Mouse (Mus musculus) testis, postnatal 14 days (tissue): ENCODE measurements around the gene Gpr61.

ENCODE experiments used
- DNase-seq: peaks from one replicate; pipeline ENCODE4 v3.0.0; 2021; ENCODE audit warnings: low spot score

Gpr61 gene

DNA sequence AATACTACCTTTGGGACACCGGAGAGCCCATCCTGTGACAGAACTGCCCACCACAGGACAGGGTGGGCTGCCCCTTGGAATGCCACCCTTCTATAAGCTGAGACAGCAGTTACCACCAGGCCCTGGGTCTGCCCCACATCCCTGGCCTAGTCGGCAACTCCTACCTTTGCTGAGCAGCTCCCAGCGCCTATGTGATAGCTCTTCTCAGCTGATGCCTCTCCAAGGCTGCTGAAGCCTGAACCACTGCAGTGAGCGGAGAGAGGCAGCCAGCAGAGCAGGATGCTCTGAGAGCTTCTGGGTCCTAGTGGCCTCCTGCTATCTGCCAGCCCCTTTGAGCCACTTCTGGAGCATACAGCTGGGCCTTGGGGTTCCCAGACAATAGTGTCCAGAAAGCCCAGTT, at the start of gene Gpr61:
Gpr61 (minus strand) TSS at position 227 of the 400 bp plus-strand sequence.
- no peak for DNase-seq

DNA sequence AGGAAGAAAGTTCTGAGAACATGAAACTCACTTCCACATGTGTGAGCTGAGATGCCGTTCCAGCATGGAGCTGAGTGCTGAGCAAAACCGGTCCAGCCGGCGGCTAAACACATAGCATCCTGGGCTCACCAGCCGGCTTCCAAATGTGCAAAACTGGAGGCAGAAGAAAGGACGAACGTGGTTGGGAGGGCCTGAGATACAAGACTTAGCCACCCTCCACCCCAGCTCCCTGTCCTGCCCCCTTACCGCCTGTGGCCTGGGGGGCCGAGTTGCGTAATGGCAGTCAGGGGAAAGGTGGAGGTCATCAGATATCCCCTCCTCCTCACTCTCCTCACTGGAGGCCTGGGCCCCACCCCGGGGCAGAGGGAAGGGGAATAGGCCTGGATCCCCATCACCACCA, 49.8 kb upstream of the Gpr61 start:
- no peak for DNase-seq

DNA sequence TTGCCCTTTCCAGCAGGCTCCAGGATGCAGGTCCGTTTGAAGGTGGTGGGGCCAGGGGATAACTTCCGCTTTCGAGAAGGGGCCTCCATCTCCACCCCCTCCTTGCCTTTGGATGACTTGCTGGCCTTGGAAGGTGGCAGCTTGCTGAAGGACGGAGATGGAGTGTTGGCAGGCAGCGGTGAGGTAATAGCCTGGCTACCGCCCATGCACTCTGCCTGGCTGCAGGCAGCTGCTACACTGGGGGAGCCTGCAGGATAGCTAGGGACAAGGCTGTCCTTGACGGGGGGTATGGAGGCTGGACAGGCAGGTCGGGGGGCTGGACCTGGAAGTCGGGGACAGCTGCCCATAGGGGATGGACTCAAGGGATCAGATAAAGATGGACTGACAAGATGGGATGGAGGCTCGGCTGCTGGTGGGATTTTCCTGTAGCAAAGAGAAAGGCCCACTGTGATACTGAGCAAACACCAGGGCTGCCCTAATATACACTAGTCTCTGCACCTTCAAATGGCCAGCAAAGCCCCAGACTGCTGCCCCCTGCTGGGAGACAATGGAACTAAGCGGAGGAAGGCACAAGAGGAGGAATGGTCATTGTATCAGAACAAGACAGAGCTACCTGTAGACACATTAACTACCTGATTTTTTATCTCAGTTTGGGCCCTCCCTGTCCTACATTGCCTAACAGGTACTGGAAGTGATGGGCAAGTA, 49.1 kb upstream of the Gpr61 start:
- no peak for DNase-seq

DNA sequence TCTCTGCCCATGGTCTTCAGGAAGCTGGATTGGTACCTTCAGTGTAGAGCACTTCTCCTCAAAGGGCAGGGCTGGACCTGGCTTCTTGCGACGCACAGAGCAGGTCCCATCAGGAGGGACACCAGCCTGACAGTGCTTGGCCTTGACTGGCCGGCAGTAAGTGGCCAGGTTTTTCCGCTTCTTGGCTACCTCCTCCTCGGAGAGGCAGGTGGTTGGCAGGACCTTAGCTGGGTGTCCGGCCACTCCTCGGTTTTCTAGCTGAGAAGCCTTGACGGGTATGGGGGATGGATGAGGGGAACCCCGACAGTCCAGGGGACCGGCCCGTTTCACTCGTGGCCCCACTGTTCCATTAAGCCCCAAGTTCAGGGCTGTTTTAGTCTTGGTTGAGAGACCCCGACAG, 48.5 kb upstream of the Gpr61 start:
- DNase-seq: no peak

DNA sequence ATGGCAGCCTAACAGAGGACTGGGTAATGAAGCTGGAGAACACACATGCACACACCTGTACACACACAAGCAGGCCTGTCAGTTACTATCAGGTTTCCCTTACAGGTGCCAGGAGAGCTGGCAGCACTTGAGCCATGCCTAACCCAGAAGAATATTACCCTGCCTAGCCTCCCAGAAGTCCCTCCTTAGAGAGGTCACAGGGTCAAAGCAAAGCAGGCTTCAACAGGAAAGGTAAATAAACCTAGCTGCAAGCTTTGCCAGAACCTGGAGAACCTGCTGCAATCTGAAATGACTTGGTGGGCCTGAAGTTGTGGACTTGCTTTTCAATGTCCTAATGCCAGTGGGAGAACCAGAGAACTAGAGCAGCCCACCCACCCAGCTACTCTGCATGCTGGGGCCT, 47.8 kb upstream of the Gpr61 start:
- no peak for DNase-seq

DNA sequence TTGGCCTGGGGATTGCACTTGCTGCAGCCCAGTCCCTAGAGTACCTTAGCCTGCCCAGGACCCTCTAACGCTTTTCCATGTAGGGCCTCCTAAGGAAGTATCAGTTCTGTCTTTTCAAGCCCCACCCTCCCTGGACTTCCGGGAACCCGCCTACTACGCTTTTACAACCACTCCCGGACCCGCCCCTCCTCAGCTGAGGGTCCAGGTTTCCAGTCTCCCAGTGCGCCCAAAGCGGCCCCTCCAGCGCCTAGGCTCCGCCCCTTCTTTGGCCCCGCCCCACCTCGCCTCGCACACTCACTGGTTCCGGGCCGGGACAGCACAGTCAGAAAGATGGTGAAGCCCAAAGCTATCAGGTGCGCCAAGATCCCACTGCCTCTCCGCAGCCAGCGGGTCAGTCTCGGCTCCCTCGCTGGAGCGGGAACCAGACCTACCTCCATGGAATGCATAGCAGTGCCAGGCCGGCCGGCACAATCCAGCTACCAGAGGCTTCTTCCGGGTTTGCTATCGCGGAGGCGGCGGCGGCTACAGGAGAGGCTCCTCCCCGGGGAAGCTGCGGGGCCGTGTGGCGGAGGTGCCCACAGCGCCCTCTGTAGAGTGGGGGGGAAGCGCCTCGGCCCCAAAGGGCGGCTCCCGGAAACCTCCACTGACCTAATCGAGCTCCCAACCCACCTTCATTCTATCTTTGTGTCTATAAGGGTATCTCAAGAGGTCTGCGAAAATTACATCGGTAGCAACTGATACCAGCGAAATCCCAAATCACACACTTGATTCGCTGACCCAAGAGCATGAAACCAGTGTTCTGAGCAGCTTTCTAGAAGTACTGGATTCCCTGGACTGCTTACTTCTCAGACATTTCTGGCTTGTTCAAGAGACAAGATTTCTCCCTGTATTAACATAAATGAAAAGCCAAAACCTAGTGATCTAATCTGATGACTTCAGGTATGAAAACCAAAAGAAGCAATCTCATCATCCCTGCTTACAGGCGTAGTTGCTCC, 45.9 kb upstream of the Gpr61 start, which contains the start of gene Cyb561d1:
Cyb561d1 (minus strand) TSS at position 884 of the 995 bp plus-strand sequence.
- DNase-seq: peak; percentile 92

DNA sequence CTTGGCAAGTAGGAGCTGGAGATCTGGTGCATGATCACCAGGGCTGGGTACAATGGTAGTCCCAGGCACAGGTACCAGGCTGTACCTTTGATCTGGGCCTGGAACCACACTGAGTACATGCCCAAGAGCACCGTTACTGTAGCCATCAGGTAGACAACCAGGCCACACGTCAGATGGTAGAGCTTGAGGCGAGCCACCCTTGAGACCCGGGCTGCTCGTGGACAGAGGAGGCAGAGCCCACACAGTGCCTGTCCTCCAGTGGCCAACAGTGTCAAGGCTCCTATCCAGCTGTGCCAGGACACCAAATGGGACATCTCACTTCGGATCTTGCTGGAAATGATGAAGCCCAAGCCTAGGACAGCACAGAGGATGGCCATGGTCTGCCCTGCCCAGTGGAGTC, 44.5 kb upstream of the Gpr61 start:
- DNase-seq: no peak

DNA sequence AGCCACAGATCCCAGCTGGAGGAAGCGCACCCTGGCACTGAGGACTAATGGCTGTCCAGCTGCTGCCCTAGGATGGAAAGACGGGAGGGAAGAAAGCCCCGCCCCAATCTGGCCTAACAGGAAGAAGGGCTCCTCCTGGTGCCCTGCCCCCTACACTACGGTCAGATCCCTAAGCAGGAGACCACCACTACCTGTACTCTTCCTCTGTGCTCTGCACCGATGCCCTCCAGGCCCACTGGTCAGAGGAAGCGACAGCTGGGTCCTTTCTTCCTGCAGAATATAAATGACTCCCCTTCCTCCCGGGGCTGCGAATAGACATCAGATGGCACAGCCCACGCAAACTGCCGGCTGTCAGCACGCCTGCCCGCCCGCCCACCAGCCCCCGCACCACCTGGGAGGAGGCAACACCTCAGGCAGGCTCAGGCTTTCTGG, 42.4 kb upstream of the Gpr61 start:
- no peak for DNase-seq

DNA sequence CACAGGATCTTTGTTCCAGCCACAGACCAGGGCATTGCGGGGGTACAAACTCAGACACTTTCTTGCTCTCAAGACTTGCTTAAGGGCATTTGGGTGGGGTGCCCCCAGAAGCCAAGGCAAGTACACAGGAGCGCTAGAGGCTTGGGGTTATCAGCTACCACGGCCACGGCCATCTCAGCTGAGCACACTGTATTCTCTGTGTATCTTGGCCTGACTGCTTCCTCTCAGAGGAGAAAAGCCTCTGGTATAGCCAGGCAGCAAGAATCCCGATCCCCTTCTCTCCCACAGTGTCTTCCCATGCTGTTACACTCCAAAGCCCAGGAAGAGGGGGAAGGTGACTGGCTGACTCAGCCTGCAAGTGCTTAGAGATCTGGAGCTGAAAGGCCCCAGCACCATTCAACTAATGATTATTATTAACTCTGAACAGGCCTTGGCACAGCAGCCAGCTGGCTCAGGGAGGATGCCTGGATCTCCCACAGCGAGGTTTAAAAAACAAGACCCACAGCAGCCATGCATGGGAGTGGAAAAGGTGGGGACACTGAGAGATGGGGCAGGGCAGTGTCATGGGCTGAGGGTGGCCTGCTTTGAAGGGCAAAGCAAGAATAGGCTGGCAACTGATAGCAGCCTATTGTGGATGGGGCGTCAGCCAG, 41.4 kb upstream of the Gpr61 start:
- no peak for DNase-seq

DNA sequence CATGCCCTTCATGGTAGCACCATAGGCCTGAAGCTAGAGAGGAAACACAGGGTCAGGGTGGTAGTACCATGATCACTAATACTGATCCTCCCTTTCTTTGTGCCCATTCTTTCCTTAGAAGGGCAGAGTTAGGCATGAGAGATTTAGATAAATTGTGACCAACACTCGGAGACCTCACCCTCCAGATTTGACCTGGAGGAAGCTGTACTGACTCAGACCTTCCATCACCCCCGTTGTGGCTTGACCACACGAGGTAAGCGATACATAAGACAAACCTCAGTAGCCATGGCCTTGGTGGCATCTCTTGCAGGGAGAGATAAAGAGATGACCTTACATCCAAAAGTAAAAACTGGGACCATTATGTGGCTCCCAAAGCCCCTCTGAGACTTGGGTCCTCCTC, 40.6 kb upstream of the Gpr61 start:
- DNase-seq: peak; percentile 3

DNA sequence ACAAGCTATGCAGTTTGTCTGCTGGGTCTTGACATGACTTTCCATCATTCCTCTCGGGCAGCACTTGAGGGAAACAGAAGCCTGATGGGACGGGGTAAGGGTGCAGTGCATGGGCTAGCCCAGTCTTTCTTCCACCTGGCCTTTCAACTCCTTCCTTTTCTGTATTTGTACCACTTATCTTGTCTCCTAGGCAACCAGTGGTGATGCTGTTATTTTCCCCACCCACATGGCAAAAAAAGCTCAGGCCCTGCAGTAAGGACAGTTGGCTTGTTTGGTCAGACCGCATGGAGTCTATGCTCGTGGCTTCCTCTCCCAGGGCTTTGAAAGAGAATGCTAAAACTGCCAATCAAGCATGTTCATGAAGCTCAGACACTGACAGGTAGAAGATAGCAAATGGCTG, 39.0 kb upstream of the Gpr61 start:
- DNase-seq: no peak

DNA sequence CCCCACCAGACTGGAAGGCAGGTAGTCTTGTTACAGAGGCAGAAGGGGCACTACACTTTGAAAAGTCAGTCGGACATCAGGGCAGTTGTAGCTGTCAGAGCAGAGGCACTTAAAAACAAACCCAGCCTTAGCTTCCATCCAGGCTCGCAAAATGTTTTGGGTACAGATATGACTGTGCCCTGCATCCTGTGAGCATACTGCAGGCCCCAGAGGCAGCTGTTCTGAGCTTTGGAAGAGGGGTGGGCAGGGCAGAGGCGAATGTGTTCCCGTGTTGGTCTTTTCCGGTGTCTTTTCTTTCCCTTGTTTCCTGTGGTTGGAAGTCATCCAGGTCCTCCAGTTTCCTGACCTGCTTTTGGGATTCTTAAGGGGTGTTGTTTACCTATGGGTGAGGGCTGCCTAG, 35.2 kb upstream of the Gpr61 start:
- no peak for DNase-seq

DNA sequence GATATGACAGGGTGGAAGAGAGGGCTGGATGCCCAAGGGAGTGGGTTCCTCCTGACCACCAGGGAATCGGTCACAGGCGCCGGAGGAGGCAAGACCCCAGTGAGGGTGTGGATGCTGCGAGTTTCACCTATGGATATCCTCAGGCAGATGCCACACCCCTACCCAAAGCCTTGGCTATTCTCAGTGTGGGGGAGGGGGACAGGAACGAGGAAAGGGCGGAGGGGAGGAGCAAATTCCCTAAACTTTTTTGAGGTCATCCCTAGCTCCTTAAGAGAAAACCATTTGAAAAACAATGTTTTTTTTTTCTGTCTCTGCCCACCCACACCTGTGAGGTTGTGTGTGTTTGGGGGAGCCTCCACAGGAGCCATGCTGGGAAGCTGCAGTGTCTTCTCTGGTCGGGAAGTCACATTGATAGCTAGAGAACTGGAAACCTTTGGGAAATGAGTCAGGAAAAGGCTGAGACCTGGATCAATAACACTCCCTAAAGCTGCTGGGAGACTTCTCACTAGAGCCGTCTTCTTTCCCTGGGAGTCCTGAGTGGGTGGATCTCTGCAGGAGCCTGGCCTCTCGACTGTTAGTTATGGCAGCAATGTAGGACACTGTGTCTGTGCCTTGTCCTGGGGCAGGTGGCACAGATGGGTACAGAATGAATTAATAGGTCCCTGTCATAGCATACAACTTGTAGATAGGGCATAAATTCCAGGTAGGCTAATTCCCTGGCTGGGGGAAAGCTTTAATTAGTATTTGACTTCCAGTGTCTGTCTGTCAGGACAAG, 34.2 kb upstream of the Gpr61 start:
- DNase-seq: no peak

DNA sequence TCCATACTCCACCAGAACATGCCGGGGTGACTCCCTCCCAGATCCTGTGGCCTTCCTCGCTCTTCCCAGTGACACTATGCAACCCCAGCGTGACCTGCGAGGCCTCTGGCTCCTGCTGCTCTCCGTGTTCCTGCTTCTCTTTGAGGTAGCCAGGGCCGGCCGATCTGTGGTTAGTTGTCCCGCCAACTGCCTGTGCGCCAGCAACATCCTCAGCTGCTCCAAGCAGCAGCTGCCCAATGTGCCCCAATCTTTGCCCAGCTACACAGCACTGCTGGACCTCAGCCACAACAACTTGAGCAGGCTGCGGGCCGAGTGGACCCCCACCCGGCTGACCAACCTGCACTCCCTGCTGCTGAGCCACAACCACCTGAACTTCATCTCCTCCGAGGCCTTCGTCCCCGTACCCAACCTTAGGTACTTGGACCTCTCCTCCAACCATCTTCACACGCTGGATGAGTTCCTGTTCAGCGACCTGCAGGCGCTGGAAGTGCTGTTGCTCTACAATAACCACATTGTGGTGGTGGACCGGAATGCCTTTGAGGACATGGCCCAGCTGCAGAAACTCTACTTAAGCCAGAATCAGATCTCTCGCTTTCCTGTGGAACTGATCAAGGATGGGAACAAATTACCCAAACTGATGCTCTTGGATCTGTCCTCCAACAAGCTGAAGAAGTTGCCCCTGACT, 32.6 kb upstream of the Gpr61 start:
- DNase-seq: no peak

DNA sequence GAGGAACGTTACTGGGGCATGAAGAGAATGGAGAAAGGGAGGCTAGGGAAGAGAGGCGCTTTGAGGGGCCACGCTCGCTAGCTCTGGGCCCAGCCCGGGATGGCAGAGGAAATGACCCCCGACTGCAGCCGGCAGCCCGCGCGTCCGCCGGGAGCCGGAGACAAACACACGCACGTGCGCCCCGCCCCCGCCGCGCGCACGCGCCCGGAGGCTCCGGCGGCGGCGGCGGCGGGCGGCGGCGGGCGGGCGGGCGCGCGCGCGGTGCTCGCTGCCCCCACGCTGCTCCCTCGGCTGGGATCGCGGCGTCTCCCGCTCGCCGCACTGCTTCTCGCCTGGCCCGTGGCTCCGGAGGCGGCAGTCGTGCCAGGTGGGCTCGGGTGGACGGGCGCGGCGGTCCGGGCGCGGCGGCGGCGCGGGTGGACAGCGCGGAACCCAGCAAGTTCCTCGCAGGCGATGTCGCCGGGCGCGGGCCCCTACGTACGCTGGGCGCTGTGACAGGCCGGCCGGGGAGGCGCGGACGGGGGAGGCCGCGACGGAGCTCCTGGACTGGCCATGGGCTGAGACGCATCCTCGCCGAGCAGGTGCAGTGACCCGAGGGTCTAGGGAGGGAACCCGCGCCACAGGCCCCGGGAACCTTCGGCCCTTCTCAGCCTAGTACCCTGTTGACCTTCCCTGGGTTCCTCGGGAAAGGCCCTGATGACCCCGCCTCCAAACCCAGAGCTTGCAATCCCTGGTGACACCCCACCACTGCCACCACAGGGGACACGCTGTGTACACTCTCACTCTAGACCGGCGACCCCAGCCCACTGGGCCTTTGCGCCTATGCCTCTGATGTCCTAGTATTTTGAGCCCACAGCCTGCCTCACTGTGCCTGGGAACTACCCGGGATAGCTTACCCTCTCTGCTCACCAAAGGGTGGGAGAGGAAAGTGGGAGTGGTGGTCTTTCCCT, 31.7 kb upstream of the Gpr61 start, which contains the start of gene Amigo1:
Amigo1 (plus strand) TSS at position 238 of the 950 bp plus-strand sequence.
- DNase-seq: peak; percentile 69

DNA sequence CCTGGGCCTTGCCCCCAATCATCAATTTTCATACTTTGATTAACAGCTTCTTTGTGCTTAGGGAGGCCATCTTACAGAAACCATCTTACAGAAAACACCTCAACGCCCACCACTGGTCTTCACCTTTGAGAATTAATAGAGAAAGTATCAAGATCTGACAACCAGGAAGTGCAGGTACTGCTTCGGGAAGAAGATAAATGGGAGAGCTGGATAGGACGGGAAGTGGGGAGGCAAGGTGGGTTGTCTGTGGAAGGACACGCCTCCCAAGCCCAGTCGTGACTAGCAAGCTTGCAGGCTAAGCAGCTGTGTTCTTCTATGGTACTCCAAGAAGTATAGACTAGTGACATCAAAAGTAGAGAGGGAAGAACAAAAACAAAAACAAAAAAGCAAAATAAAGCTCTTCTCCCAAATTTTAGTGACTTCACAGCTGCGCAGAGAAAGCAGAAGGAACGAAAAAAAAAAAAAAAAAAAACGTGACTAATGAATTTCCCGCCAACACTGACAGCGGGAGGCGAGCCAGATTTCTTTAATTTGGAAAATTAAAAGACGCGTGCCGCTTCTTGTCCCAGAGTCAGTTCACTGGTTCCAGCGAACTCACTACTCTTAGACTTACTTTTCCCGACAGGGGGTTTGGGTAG, 30.9 kb upstream of the Gpr61 start:
- no peak for DNase-seq

DNA sequence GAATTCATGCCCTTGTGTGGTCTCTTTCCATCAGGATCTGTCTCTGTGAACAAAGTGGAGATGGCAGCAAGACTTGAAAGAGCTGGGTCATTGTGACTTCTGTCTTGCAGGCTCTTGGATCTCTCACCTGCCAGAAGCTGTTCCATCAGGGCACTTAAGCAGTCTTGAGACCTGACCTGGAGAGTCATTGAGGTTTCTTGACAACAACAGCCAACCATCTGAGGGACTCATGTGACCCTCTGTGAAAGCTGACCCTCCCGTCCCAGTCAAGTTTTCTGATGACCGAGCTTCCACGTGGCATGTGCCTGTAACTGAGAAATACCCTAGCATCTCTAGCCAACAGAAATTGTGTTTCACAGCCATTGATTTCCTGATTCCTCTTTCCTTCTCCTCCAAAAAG, 30.1 kb upstream of the Gpr61 start:
- no peak for DNase-seq

DNA sequence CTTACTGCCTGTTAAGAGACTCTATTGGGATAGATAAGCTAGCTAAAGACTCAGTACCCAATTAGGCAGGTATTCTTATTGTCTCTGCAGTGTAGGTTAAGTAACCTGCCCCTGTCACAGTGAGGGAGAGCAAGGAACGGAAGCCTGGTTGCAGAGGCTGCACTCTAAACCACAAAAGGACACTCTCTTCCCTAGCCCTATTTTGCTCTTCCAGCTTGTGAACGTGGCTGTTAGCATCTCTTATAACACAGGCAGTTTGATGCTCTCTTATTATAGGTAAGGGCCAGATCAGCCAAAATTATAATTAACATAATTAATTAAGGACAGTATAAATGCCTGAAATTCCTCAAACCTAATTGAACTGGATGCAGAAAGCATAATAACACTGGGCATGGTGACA, 25.8 kb upstream of the Gpr61 start:
- no peak for DNase-seq
